Mouse (Mus musculus): Measurements from ENCODE around the gene Mecom.

The Mecom gene

DNA sequence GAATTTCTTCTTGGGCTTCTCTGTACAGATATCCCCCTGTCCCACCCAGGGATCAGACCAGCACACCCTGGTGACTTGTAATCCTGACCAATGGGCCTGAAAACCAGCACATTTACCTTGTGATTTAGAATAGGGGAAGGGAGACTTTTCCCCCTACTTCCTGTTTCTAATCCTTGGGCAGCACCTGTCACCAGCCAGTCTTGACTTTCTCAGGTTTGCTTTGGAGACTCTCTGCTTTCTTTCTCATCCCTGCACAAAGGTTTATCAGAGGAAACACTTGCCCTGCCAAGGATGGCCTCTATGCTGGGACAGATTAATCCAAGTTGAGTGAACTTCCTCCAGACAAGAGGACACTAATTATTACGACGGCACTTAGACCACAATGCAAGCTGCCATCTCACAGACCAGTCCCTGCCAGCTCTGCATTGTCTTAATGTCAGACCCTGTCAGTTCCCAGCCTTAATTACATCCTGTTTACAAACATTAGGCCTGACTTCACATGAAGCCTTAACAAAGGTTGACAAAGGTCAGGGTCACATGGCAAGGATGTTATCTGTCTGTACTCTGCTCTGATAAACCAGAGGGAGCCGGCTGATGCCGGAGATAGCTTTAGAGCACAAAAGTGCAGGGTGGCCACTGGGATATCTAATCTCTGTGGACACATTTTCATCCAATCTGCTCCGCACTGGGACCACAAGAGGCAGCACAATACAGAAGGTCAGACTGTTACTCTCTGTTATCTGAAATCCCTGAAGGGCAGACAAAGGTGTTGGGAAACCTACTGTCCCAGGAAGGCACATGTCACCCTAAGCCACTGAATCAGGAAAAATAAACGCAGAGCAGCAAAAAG, 193.7 kb downstream of the Mecom start:
- DNase-seq (ENCODE audit: low spot score), result no peak

GRCm38 (mm10) chr3:30349279-30349678, 198.5 kb downstream of the Mecom start:
- DNase-seq (ENCODE audit: low spot score), result no peak

GRCm38 (mm10) chr3:30344151-30344550, 203.7 kb downstream of the Mecom start:
- no peak for DNase-seq (ENCODE audit: low spot score)

DNA sequence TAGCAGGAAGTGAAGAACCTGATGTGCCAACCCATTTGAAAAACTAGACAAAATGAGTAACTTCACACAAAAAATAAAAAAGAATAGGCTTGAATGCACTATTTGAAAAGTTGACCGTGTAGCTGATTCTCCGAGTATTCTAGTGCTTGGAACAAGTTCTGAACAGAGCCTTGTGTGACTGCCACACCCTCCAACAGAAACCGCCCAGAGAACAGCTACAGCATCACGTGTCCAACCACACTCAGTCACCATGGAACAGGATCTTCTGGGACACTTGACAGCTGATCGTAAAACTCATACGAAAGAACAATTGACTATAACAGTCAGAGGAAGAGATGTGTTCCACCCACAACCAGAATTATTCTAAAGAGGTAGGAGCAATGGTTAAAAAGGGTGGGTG, 215.5 kb downstream of the Mecom start:
- no peak for DNase-seq (ENCODE audit: low spot score)

GRCm38 (mm10) chr3:30330476-30330875, 217.3 kb downstream of the Mecom start:
- DNase-seq (ENCODE audit: low spot score), result no peak

DNA sequence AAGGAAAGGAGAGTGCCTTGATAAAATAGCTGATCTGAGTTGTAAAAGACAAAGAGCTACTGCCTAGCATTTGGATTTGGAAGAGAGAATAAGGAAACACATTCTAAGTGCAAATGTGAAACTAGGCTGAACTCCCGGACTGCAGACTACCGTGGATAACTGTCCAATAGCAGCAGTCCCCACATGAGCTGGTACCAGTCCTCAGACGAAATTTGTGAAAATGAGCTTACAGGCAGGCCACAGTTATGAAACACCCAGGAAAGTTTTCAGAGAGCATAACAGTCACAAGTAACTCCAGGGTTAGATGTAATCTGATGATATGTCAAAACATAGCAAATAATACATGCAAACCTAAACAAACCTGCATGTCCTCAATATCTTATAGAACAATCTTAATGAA, 217.8 kb downstream of the Mecom start:
- DNase-seq (ENCODE audit: low spot score), result no peak

DNA sequence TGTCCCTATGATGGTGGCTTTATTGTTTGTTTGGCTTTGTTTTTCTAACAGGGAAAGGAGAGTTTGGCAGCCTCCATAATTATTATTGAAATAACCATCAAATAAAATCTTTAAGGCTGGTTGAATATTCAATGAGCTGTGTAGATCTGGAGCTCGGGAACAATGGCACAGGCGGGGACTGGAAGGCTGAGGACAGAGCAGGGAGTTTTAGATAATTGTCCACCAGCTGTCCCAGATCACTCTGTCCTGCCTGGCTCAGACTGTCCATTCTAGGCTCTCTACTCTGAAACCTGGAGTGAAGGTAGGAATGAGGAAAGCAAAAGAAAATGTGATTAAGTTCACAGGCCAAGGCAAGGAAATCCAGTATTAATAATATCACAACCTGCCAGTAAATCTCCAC, 232.9 kb downstream of the Mecom start:
- DNase-seq (ENCODE audit: low spot score), result no peak

GRCm38 (mm10) chr3:30308081-30308480, 239.7 kb downstream of the Mecom start:
- DNase-seq (ENCODE audit: low spot score), result no peak

- DNase-seq (ENCODE audit: low spot score), result no peak
These were observed 240.2 kb downstream of the Mecom start for GRCm38 (mm10) chr3:30307601-30308000.

GRCm38 (mm10) chr3:30306080-30306479, 241.7 kb downstream of the Mecom start:
- DNase-seq (ENCODE audit: low spot score), result no peak

- DNase-seq (ENCODE audit: low spot score), result no peak
These were observed 248.3 kb downstream of the Mecom start for GRCm38 (mm10) chr3:30299460-30299859.

GRCm38 (mm10) chr3:30294433-30294832, 253.4 kb downstream of the Mecom start:
- no peak for DNase-seq (ENCODE audit: low spot score)

DNA sequence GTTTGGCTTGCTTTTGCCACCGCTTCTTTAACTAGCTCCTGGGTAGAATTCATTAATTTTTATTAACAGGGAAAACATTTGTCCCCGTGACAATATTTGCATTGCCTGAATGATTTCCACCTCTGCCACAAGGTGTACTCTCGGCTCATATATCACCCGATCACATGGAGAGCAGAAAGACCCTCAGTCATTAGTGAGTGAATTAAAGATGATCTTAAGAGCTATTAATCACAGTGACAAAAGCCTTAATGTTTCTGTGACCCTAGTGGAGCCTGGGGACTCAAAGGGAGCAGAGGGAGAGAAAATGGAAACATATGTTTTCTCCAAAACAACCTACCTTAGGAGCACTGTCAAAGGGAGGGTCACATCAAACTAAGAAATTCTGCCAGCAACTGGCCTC, 261.3 kb downstream of the Mecom start:
- DNase-seq (ENCODE audit: low spot score), result no peak

GRCm38 (mm10) chr3:30284094-30284493, 263.7 kb downstream of the Mecom start:
- no peak for DNase-seq (ENCODE audit: low spot score)

DNA sequence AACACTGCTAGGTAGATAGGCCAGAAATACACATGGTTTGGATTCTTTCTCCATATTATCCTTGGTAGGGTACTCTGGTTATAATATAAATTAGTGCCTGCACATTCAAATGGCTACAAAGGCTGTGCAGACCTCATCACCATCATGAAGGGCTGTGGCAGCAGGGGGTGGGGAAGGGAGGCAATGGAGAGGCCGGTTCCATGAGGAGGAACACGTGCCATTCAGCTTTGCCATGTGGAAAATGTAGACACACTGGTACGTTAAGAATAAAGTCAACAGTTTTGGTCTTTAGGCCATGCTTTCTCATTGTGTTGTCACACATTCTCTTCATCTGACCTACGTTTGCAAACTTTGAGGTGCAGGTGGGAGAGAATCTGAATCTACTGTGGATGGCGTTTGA, 264.2 kb downstream of the Mecom start:
- DNase-seq (ENCODE audit: low spot score), result no peak

- no peak for DNase-seq (ENCODE audit: low spot score)
These were observed 270.2 kb downstream of the Mecom start for GRCm38 (mm10) chr3:30277569-30277968.

GRCm38 (mm10) chr3:30276099-30276498, 271.7 kb downstream of the Mecom start:
- no peak for DNase-seq (ENCODE audit: low spot score)

DNA sequence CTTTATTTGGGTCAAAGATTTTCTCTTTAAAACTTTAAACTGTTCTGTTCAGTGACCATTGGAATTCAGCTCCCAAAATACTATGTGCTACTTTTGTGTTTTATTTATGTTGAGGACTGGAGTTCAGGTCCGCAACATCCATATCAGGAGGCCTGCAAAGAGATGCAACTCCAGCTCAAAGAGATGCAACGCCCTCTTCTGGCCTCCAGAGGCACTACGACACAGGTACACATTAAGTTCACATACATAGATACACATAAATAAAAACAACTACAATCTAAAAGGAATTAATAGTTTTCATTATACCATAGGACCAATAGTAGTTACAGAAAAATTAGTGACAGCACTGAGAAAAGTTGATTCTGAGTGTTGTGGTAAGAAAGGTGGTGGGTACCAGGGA, 278.6 kb downstream of the Mecom start:
- no peak for DNase-seq (ENCODE audit: low spot score)

- DNase-seq (ENCODE audit: low spot score), result no peak
These were observed 286.9 kb downstream of the Mecom start for GRCm38 (mm10) chr3:30260945-30261344.

- DNase-seq (ENCODE audit: low spot score), result no peak
These were observed 289.4 kb downstream of the Mecom start for GRCm38 (mm10) chr3:30258421-30258820.

DNA sequence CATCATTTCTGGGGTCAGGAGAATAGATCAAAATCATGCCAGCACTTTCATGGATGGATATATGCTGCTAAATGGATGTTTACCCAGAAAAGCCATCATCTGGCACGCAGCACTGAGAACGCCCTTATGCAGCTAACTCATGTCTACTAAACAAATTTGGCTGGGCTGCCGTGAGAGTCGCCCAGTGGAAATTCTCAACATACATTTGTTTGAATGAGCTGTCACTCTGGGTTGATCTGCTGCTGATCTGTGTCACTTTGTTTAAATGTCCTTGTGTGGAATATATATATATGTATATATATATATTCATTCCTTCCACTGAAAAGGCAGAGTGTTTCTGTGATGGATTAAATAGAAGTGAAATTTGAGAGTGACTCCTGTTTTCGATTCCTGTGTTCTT, 290.0 kb downstream of the Mecom start:
- DNase-seq (ENCODE audit: low spot score), result no peak

DNA sequence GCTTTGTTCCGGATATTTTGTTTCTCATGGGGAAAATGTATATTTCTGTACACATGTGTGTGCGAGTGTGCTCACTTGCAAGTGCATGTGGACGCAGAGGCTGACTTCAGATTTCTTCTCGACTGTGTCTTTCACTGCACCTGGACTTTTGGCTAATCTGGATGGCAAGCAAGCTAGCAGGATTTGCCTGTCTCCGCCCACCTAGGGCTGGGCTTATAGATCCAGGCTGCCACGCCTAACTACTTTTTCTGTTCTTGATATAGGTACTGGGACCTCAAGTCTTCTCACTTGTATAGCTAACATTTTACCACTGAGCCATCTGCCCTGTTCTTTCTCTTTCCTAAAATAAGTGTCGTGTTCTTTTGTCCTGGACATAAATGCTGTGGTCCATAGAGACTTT, 290.9 kb downstream of the Mecom start:
- no peak for DNase-seq (ENCODE audit: low spot score)

DNA sequence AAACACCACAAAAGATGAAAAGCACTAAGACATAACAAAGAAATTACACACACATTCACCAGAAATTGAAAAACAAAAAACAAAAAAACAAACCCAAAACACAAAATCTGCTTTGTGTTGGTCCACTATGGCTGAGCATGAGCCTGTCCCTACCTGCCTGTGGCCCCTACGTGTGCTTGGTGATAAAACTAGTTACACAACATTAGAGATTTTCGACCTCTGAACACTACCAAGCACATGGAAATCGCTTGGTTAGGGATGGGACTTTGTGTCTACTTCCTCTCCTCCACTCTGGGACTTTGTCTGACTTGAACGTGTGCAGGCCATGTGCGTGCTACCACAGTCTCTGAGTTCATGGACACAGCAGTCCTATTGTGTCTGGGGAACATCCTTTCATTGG, 292.0 kb downstream of the Mecom start:
- no peak for DNase-seq (ENCODE audit: low spot score)

GRCm38 (mm10) chr3:30254451-30254850, 293.4 kb downstream of the Mecom start:
- DNase-seq (ENCODE audit: low spot score), result no peak

Data from MN1 (cell line).